Mouse (Mus musculus): ENCODE measurements around the gene Adgrg4. TPM values are rescaled to one million over a fixed set of nuclear protein-coding genes. Genes with fewer than 3 reads are reported as not detected.

The Adgrg4 gene
- not detected in 2 replicates for total RNA-seq (2012; rRNA removed)
- total RNA-seq (2014; rRNA removed): not detected in 2 replicates
- polyA plus RNA-seq (2012; ENCODE audit: insufficient read length, low read depth): not detected in 2 replicates

GRCm38 (mm10) chrX:56869863-56870262 is at the start of gene Adgrg4:
Gene Adgrg4, plus strand, starts transcription at chrX:56870163.
- Histone ChIP-seq H3K9ac (ENCODE audit: insufficient read depth, low read depth) (no peak within 1 kb of the TSS), H3K9me3 (replicated peaks; ENCODE audit: low read length) (no peaks in the 10 kb centered on the region), H3K27ac (ENCODE audit: insufficient read depth, low read depth) (no peak within 1 kb of the TSS), H3K4me3 (replicated peaks in 1 of 3; ENCODE audit: low read depth in 2 of 3, low read length in 2 of 3, poor library complexity in 1 of 3) (no peak within 1 kb of the TSS), H3K4me2 (ENCODE audit: insufficient read depth, low read depth, poor library complexity, severe bottlenecking) (no peak within 1 kb of the TSS), H3K79me2 (replicated peaks; ENCODE audit: control insufficient read depth, extremely low read depth, insufficient read depth, poor library complexity, severe bottlenecking) (no peaks in the 10 kb centered on the region), H3K27me3 (replicated peaks) (no peaks in the 10 kb centered on the region), H3K4me1 (ENCODE audit: control insufficient read depth in 1 of 2, insufficient read depth in 2 of 2) (no peaks in the 10 kb centered on the region), H3K36me3 (replicated peaks in 1 of 2; ENCODE audit: control insufficient read depth in 1 of 2, insufficient read depth in 1 of 2, low read length in 1 of 2) (no peaks in the 10 kb centered on the region)
- no peak for TF ChIP-seq MAFK (IDR thresholded peaks at IDR 0.05; ENCODE audit: insufficient replicate concordance, low read length)
- TF ChIP-seq TBP (conservative IDR thresholded peaks at IDR 0.05; ENCODE audit: low read depth, low read length): no peak
- TF ChIP-seq E2F4 (IDR thresholded peaks at IDR 0.05; ENCODE audit: insufficient replicate concordance, low read depth, low read length): no peak
- no peak for TF ChIP-seq EP300 (IDR thresholded peaks at IDR 0.05; ENCODE audit: low read length)
- no peak for TF ChIP-seq SIN3A (IDR thresholded peaks at IDR 0.05; ENCODE audit: low read length)
- TF ChIP-seq USF1 (IDR thresholded peaks at IDR 0.05; ENCODE audit: low read depth, low read length): no peak
- no peak for TF ChIP-seq SMC3 (IDR thresholded peaks at IDR 0.05; ENCODE audit: low read depth, low read length)
- no peak for TF ChIP-seq ETS1 (conservative IDR thresholded peaks at IDR 0.05; ENCODE audit: low read depth, low read length)
- no peak for TF ChIP-seq MEF2A (IDR thresholded peaks at IDR 0.05; ENCODE audit: borderline replicate concordance, low read depth, low read length)
- TF ChIP-seq GABPA (IDR thresholded peaks at IDR 0.05; ENCODE audit: insufficient replicate concordance, low read depth, low read length): no peak
- no peak for TF ChIP-seq ELF1 (IDR thresholded peaks at IDR 0.05; ENCODE audit: low read depth, low read length)
- no peak for TF ChIP-seq ZKSCAN1 (IDR thresholded peaks at IDR 0.05; ENCODE audit: borderline replicate concordance, low read depth, low read length)
- TF ChIP-seq MAZ (IDR thresholded peaks at IDR 0.05; ENCODE audit: low read depth, low read length): no peak
- no peak for TF ChIP-seq MAX (IDR thresholded peaks at IDR 0.05; ENCODE audit: low read length)
- TF ChIP-seq USF2 (conservative IDR thresholded peaks at IDR 0.05; ENCODE audit: low read depth, low read length): no peak
- DNase-seq (ENCODE audit: extremely low read depth): no peak
- dilution Hi-C loops (cut with MboI; ENCODE audit: extremely low pct_ligation_motif_present, extremely low pct_unique_long_range_greater_than_20kb, low sequenced_read_pairs) (no loop called here), in situ Hi-C loops (cut with MboI; ENCODE audit: low pct_ligation_motif_present, low pct_unique_long_range_greater_than_20kb, low sequenced_read_pairs) (no loop called here)

GRCm38 (mm10) chrX:56821765-56822603 is 48.0 kb upstream of the Adgrg4 start, which contains the start of gene Map7d3:
Gene Map7d3, minus strand, starts transcription at chrX:56822326.
- no peaks in the 10 kb centered on the region for H3K36me3 ChIP-seq (replicated peaks in 1 of 2; ENCODE audit: control insufficient read depth in 1 of 2, insufficient read depth in 1 of 2, low read length in 1 of 2)
- no peak for DNase-seq (ENCODE audit: extremely low read depth)
- no peaks in the 10 kb centered on the region for H3K27me3 ChIP-seq (replicated peaks)
- no peak within 1 kb of the TSS for H3K4me3 ChIP-seq (replicated peaks in 1 of 3; ENCODE audit: low read depth in 2 of 3, low read length in 2 of 3, poor library complexity in 1 of 3)
- no peak for TF ChIP-seq NRF1 (IDR thresholded peaks at IDR 0.05; ENCODE audit: low read depth, low read length)
- TF ChIP-seq CHD1 (IDR thresholded peaks at IDR 0.05; ENCODE audit: low read depth, low read length): no peak
- TF ChIP-seq MXI1 (IDR thresholded peaks at IDR 0.05; ENCODE audit: low read depth, low read length): no peak
- no peak for TF ChIP-seq RCOR1 (conservative IDR thresholded peaks at IDR 0.05; ENCODE audit: low read depth, low read length)
- no peak for TF ChIP-seq NELFE (IDR thresholded peaks at IDR 0.05; ENCODE audit: low read depth, low read length)
- TF ChIP-seq CTCF (conservative IDR thresholded peaks at IDR 0.05 in 1 of 2, IDR thresholded peaks at IDR 0.05 in 1 of 2; ENCODE audit: low read depth in 2 of 2, low read length in 2 of 2): no peak
- TF ChIP-seq ZNF384 (IDR thresholded peaks at IDR 0.05; ENCODE audit: low read depth, low read length): no peak
- TF ChIP-seq ETS1 (conservative IDR thresholded peaks at IDR 0.05; ENCODE audit: low read depth, low read length): no peak
- no peak for TF ChIP-seq HCFC1 (IDR thresholded peaks at IDR 0.05; ENCODE audit: low read depth, low read length)
- TF ChIP-seq SMC3 (IDR thresholded peaks at IDR 0.05; ENCODE audit: low read depth, low read length): no peak
- no peak for TF ChIP-seq TCF12 (IDR thresholded peaks at IDR 0.05; ENCODE audit: low read depth, low read length)
- no peak for TF ChIP-seq MAX (IDR thresholded peaks at IDR 0.05; ENCODE audit: low read length)
- no peaks in the 10 kb centered on the region for H3K79me2 ChIP-seq (replicated peaks; ENCODE audit: control insufficient read depth, extremely low read depth, insufficient read depth, poor library complexity, severe bottlenecking)
- dilution Hi-C loops (cut with MboI; ENCODE audit: extremely low pct_ligation_motif_present, extremely low pct_unique_long_range_greater_than_20kb, low sequenced_read_pairs): no loop called here
- H3K4me2 ChIP-seq (ENCODE audit: insufficient read depth, low read depth, poor library complexity, severe bottlenecking): no peak within 1 kb of the TSS
- H3K9ac ChIP-seq (ENCODE audit: insufficient read depth, low read depth): no peak within 1 kb of the TSS
- no peaks in the 10 kb centered on the region for H3K4me1 ChIP-seq (ENCODE audit: control insufficient read depth in 1 of 2, insufficient read depth in 2 of 2)
- H3K9me3 ChIP-seq (replicated peaks; ENCODE audit: low read length): no peaks in the 10 kb centered on the region
- in situ Hi-C loops (cut with MboI; ENCODE audit: low pct_ligation_motif_present, low pct_unique_long_range_greater_than_20kb, low sequenced_read_pairs): no loop called here
- H3K27ac ChIP-seq (ENCODE audit: insufficient read depth, low read depth): no peak within 1 kb of the TSS
